Mouse (Mus musculus) right cerebral cortex, postnatal 36 days (tissue): ENCODE results near the gene Nccrp1.
"Not testable (repeated sequence)": the region's sequence is repeated elsewhere in the genome, so short reads cannot be mapped to it uniquely, and the experiment has no call there.

Experiments
- DNase-seq, 2 experiments: peaks; one replicate each; pipeline ENCODE4 v3.0.0; 2022; ENCODE audit warnings: low spot score in 2 of 2, mixed read lengths in 1 of 2

Gene Nccrp1

GRCm38 (mm10) chr7:28522536-28522935, 24.5 kb downstream of the Nccrp1 start, which contains the start of gene Ifnl3:
TSS of gene Ifnl3 (plus strand) at chr7:28522836.
- not testable (repeated sequence) for DNase-seq

GRCm38 (mm10) chr7:28511441-28511840, 35.6 kb downstream of the Nccrp1 start:
- no peak for DNase-seq

GRCm38 (mm10) chr7:28510405-28510974, 36.6 kb downstream of the Nccrp1 start, which contains the start of gene Ifnl2:
TSS of gene Ifnl2 (minus strand) at chr7:28510455.
- not testable (repeated sequence) for DNase-seq

GRCm38 (mm10) chr7:28509121-28509520, 37.9 kb downstream of the Nccrp1 start:
- DNase-seq: not testable (repeated sequence)

GRCm38 (mm10) chr7:28505585-28505984, 41.5 kb downstream of the Nccrp1 start:
- no peak for DNase-seq

- no peak for DNase-seq
These were observed 51.6 kb downstream of the Nccrp1 start for GRCm38 (mm10) chr7:28495426-28495825.
